Mouse (Mus musculus) embryonic stem cell, embryonic (primary cell): ENCODE data around the gene Eid2b.

ENCODE experiments used
- CTCF ChIA-PET, 4 experiments: fragments of 300-600 bp in 2 of 4; fragments of 350-600 bp in 2 of 4; sonication (Branson Sonifier 250); formaldehyde crosslinking; loops; one replicate each; lab custom pipeline; 2022; ENCODE audit warnings: inconsistent platforms in 2 of 4; lab: Charles Lee
- POLR2A ChIA-PET, 4 experiments: fragments of 300-600 bp in 2 of 4; fragments of 350-600 bp in 2 of 4; sonication (Branson Sonifier 250); formaldehyde crosslinking; loops; one replicate each; lab custom pipeline; 2022; ENCODE audit warnings: antibody characterized with exemption in 4 of 4, inconsistent platforms in 1 of 4; lab: Charles Lee

The Eid2b gene

DNA sequence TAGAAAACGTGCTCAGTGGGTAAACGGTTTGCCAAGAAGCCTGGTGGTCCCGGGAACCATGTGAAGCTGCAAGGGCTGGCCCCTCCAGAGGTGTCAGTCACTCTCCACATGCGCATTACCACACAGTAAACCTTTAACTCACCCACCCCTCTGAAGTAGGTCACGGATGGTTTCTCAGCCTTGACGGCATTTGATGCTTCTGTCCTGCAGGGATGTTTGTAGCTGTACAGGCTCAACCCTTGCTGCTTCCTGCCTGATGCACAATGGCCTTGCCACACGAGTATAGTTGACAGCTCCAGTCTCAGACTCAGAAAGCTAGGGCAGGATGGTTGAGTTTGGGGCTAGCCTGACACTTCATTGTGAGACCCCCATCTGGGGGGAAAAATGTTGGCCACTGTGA lies 3.1 kb downstream of the Eid2b start:
- CTCF ChIA-PET = interaction anchor here in 2 of 4 experiments (0.6 to 1.1 kb wide), 2 partner anchors 10 to 98 kb away, joined by 3 read pairs; partner anchors contain the start of gene Selenov (in 1 of the 2)
- POLR2A ChIA-PET = interaction anchor here in 2 of 4 experiments (0.7 to 1.6 kb wide), 4 partner anchors 9 to 673 kb away, joined by 3 to 5 read pairs (median 4); partner anchors contain the start of gene Selenov (in 1 of the 2)

DNA sequence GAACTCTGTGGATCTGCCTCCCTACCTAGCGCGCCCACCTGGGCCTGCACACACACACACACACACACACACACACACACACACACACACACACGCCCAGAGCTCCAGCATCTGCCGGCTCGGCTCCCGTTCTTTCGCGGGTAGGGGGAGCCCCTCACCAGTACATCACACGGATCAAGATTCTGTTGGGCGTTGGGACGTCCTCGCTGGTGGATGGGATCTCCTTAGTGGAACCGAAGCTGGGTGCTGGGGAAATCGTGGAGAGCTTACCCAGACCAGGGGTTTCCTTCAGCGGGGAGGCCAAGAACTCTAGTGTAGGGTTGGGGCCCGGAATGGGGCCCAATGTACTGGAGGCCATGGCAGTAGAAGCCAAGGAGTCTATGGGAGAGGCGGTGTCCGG lies 12.6 kb downstream of the Eid2b start:
- POLR2A ChIA-PET = interaction anchor here in 3 of 4 experiments (0.6 to 3.9 kb wide), 41 partner anchors 8 to 1902 kb away, joined by 3 to 22 read pairs (median 5); partner anchors contain the start of genes Med29 (in 3 of the 3), Dll3 (in 2 of the 3), Eid2b (in 2 of the 3) and Paf1 (in 2 of the 3)

DNA sequence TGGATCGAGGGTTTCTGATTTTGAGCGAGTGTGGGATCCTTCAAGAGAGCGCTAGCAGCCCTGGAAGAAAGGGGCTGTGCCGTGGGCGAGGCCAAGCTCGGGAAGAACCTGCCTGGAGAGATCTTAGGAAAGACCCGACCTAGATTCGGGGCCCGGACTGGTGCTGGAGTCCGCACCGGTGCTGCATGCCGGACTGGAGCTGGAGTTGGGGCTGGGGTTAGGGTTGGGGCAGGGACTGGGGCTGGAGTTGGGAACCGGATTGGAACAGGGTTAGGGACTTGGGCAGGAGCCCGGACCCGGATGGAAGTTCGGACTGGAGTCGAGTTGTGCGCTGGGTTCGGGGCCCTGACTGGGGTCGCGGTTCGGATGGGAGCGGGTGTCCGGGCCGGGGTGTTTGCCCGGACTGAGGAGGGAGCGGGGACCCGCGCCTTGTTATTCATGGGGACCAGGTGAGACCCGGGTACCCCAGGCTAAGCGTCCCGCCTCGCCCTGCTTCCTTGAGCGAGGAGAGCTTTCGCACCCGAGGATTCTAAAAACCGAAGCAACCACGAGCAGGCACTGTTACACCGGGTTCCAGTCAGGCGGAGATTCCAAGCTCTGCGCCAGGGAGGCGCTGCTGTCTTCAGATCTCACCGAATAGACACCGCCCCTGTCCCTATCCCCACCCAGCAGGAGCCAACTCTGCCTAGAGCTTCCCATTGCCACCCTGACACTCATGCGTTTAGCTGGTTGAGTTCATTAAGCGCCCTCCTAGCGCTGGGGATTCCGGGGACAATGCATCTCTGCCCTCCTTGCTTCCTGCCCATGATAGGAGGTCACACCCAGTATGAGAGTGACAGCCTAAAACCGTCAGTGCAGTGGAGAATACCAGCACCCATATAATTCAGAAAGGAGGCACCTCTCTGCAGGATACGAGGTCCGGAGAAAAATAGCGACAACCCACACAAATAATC lies 13.4 kb downstream of the Eid2b start, which contains the start of gene Selenov:
Gene Selenov, minus strand, starts transcription at position 549 of the 953 bp plus-strand sequence.
- CTCF ChIA-PET = interaction anchor here in 3 of 4 experiments (0.5 to 2.9 kb wide), 33 partner anchors 8 to 516 kb away, joined by 3 to 17 read pairs (median 4); partner anchors contain the start of genes Dll3 (in 2 of the 3), Eid2b (in 1 of the 3), Gmfg (in 1 of the 3) and Med29 (in 1 of the 3)
- POLR2A ChIA-PET = interaction anchor here (0.6 to 3.9 kb wide), 53 partner anchors 8 to 1901 kb away, joined by 3 to 22 read pairs (median 5); partner anchors contain the start of genes Eid2 (in 3 of the 4), Med29 (in 3 of the 4), Rps16 (in 3 of the 4) and Dll3 (in 2 of the 4)

More for the DNA sequence above, 12.6 kb downstream of the Eid2b start:
- CTCF ChIA-PET = interaction anchor here in 3 of 4 experiments (0.9 to 2.9 kb wide), 16 partner anchors 9 to 506 kb away, joined by 3 to 17 read pairs (median 7); partner anchors contain the start of genes Dll3 (in 2 of the 3), Eid2b (in 1 of the 3), Gmfg (in 1 of the 3) and Med29 (in 1 of the 3)

DNA sequence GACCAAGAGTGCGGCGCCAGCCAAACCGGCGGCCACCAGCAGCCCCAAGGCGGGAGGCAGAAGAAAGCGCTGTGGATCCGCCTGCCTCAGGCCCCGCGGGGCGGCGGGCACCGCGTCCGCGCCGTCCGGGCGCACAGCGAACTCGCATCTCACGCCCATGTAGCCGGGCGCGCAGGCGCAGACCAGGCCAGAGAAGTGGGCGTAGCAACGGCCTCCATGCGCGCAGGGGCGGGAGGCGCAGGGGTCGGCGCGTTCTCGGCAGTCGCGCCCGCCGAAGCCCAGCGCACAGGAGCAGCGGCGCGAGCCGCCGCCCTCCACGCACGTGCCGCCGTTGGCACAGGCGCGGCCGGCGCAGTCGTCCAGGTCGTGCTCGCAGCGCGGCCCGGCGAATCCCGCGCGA lies 16.9 kb downstream of the Eid2b start:
- CTCF ChIA-PET = interaction anchor here in 1 of 4 experiments (0.7 kb wide), 1 partner anchor 353 kb away, joined by 5 read pairs; no protein-coding TSS in a partner anchor

GRCm38 (mm10) chr7:28298837-28299625 lies 21.5 kb downstream of the Eid2b start:
- CTCF ChIA-PET = interaction anchor here (0.5 to 1.9 kb wide), 39 partner anchors 8 to 791 kb away, joined by 3 to 14 read pairs (median 3); partner anchors contain the start of genes Selenov (in 2 of the 4), Supt5 (in 2 of the 4), Dyrk1b (in 1 of the 4) and Eid2 (in 1 of the 4)
- POLR2A ChIA-PET = interaction anchor here in 3 of 4 experiments (0.6 to 3.8 kb wide), 21 partner anchors 8 to 316 kb away, joined by 3 to 29 read pairs (median 3); partner anchors contain the start of genes Selenov (in 3 of the 3), Rps16 (in 2 of the 3), Supt5 (in 2 of the 3) and Dyrk1b (in 1 of the 3)

More for the DNA sequence above, 16.9 kb downstream of the Eid2b start:
- POLR2A ChIA-PET = interaction anchor here in 2 of 4 experiments (0.7 to 1.6 kb wide), 4 partner anchors 28 to 56 kb away, joined by 3 to 7 read pairs (median 4); partner anchors contain the start of genes Rps16 (in 2 of the 2) and Supt5 (in 1 of the 2)

DNA sequence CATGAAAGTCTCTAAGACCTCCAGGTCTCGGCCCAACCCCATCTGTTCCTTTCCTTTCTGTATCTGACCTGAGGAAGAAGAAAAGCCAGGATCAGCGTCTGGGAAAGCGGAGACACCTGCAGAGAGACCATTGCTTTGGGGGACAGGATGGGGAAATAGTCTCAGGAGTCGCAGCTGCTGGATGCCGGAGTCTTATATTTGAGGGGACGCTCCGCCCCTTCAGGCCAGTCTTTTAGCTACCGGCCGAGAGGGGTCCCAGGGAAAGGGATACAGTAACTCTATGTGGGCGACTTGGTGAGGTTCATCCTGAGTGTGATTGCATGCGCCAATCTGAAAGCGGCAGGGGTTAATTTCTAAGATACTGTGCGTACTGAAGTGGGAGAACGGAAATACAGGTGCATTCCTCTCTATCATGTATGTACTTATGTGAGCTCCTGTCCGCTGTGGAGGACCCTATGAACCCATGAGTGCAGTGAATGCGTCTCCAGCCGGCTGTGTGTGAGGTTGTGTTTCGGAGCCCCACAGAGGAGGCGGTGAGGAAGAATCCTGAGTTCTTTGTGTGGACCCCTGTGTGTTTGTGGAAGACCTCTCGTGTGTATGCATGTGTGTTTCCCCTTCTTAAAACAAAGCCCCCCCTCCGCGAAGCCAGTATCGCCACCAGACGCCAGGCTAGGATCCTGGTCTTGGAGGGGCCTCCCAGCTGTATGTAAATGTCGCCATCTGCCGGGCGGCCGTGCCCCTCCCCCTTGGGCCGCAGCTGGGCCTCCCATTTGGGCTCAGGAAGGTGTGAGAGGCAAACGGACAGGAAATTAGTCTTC lies 24.3 kb downstream of the Eid2b start, which contains the start of gene Dll3:
Gene Dll3, minus strand, starts transcription at position 623 of the 818 bp plus-strand sequence.
- CTCF ChIA-PET = interaction anchor here in 3 of 4 experiments (0.6 to 3.4 kb wide), 16 partner anchors 11 to 409 kb away, joined by 3 to 17 read pairs (median 3); partner anchors contain the start of genes Selenov (in 2 of the 3), Eid2 (in 1 of the 3) and Supt5 (in 1 of the 3)
- POLR2A ChIA-PET = interaction anchor here in 3 of 4 experiments (0.6 to 5.1 kb wide), 39 partner anchors 9 to 944 kb away, joined by 3 to 29 read pairs (median 4); partner anchors contain the start of genes Rps16 (in 3 of the 3), Supt5 (in 3 of the 3), Eid2 (in 2 of the 3) and Med29 (in 2 of the 3)

DNA sequence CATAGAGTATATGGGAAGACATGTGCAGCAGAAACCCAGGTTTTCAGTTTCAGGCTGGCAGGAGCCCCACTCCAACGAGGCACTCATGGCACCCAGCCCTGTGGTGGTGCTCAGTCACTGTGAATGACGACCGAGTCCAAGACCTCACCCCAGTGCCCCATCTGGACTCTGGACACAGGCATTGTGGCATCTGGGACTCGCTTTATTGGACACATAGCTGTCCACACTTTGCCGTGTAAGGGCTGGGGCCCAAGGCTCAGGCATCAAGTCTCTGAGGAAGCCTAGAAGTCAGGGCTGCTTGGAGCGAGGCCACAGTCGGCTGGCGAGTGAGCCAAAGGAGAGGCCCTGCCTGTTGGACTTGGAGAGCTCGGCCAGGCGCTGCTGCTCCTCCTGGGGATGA lies 28.1 kb downstream of the Eid2b start:
- ChIA-PET CTCF (interaction anchor here in 1 of 4 experiments (0.9 kb wide), 1 partner anchor 18 kb away, joined by 3 read pairs; no protein-coding TSS in a partner anchor), POLR2A (interaction anchor here in 2 of 4 experiments (0.5 to 1.7 kb wide), 6 partner anchors 9 to 45 kb away, joined by 3 to 5 read pairs (median 3); partner anchors contain the start of genes Rps16 (in 1 of the 2) and Supt5 (in 1 of the 2))

- POLR2A ChIA-PET = interaction anchor here in 2 of 4 experiments (0.5 to 1.7 kb wide), 5 partner anchors 10 to 44 kb away, joined by 3 to 5 read pairs (median 3); partner anchors contain the start of gene Rps16 (in 1 of the 2)
Observed at GRCm38 (mm10) chr7:28306216-28306615, 28.7 kb downstream of the Eid2b start.

DNA sequence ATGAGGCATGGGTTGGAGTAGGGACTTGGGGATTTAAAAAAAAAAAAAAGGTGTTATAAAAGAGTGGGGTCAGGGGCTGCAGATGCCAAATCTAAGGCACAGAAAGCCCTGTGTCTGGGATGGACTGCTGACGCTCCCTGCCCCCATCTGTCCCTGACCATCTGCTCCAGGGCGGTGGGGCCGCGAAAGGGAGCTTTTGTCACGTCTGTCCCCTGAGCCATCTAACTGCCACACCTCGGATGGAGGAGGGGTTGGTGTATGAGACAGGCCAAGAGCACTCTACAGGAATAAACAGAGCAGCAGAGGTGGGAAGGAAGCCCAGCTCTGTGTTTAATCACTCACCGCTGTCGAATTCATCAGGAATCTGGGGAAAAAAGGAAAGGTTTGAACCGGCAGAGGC lies 32.2 kb downstream of the Eid2b start:
- POLR2A ChIA-PET = interaction anchor here in 2 of 4 experiments (0.5 to 2.2 kb wide), 9 partner anchors 8 to 127 kb away, joined by 3 to 11 read pairs (median 3); partner anchors contain the start of genes Dll3 (in 1 of the 2), Gmfg (in 1 of the 2) and Rps16 (in 1 of the 2)

More at GRCm38 (mm10) chr7:28306216-28306615, 28.7 kb downstream of the Eid2b start:
- CTCF ChIA-PET = no interaction called here

DNA sequence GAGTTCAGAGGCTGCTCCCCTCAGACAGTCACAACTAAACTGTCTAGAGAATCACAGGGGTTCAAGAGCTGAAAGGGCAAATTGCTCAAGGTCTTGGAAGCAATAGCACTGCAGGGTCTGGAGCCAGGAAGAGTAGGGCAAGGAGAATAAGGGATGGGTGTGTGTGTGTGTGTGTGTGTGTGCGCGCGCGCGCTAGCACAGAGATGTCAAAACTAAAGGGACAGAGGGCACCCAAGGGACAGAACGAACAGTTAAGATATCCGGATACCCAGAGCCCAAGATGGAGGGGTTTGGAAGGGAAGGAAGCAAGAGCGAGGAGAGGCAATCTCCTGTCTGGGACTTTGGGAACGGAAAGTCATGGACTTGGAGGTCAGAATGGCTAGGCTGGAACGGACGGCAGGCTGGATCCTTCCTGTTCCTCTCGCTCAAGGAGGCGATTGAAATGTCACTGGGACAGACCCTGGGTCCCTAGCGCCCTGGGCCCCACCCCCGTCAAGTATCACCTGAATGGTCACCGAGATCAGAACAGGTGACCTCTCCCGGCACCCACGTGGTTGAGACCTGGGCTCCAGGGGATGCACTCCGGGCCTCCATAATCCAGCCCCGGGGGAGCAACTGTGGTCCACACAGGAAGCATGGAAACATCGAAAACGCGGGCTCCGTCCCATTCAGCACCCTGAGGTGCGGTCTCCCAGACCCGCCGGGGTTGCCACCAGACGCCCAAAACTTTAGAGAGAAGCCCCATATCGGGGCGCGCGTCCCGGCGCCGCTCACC lies 33.8 kb downstream of the Eid2b start:
- ChIA-PET POLR2A (interaction anchor here in 2 of 4 experiments (1.0 to 5.3 kb wide), 5 partner anchors 26 to 64 kb away, joined by 3 to 36 read pairs (median 5); partner anchors contain the start of genes Rps16 (in 1 of the 2) and Supt5 (in 1 of the 2)), CTCF (interaction anchor here in 2 of 4 experiments (0.6 to 0.8 kb wide), 3 partner anchors 23 to 485 kb away, joined by 3 to 10 read pairs (median 5); no protein-coding TSS in a partner anchor)

More for the DNA sequence above, 32.2 kb downstream of the Eid2b start:
- CTCF ChIA-PET = no interaction called here

DNA sequence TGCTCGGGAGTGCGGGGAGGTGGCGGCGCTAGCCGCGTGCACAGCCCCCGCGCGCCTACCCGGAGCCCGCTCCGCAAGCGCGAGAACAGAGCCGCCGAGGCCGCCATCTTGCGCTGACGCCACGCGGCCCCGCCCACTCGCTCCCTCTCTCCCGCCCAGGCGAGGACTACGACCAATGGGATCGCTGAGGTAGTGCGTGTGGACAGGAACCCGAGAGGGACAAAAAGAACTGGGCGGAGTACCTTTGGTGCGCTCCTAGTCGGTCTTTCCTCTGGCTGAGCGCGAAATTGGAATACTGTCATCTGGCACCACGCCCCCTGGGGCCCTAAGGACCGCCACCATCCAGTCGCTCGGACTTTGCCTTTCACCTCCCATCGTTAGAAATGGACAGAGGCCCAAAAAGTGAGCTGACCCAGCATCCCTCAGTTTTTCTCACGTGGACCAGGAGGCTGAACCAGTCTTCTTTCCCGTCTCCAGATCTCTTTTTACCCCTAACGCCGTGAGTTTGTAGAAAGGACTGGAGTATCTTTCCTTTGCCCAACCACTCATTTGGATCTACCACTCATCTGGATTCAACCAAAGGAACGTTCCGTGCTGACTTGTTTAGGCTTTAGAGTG lies 34.5 kb downstream of the Eid2b start, which contains the start of gene Timm50:
Gene Timm50, minus strand, starts transcription at position 147 of the 618 bp plus-strand sequence.
- POLR2A ChIA-PET = interaction anchor here in 2 of 4 experiments (0.7 to 5.3 kb wide), 10 partner anchors 9 to 40 kb away, joined by 3 to 36 read pairs (median 4); partner anchors contain the start of genes Rps16 (in 2 of the 2), Selenov (in 2 of the 2), Dll3 (in 1 of the 2) and Supt5 (in 1 of the 2)
- CTCF ChIA-PET = no interaction called here

DNA sequence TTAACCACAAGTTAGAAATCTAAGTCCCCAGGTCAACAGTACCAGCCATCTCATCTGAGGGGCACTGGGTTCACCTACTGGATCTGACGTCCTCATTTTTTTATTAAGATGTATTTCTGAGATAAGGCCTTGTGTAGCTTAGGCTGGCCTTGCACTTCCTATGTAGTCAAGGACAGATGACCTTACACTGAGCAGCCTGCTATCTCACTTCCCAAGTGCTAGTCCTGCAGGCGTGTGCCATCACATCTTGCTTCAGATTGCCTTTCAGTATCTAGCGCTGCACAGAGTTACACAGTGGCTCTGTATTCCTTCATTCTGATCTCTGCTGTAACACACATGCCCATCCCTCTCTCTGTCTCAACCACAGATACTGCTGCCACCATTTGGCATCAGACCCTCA lies 40.5 kb downstream of the Eid2b start:
- ChIA-PET CTCF (no interaction called here), POLR2A (interaction anchor here in 2 of 4 experiments (0.9 to 2.0 kb wide), 6 partner anchors 9 to 21 kb away, joined by 3 to 12 read pairs (median 4); partner anchors contain the start of gene Supt5 (in 1 of the 2))

DNA sequence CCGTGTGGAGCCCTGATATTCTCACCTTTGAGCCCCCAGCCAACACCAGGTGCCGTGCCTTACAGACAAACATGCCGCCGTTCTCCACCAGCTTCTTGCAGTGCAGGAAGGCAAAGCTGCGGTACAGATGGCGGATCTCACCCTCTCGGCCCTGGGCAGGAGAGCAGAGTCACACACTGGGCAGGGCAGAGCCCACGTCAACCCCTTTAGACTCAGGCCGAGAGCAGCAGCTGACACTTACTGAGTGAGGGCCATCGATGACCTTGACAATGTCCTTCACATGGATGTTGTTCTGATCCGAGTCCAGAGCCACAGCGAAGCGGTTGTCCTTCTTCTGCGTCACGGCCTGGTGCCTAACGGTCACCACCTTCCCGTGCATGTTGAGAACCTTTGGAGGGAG lies 41.2 kb downstream of the Eid2b start:
- ChIA-PET CTCF (no interaction called here), POLR2A (interaction anchor here in 3 of 4 experiments (0.6 to 2.3 kb wide), 14 partner anchors 9 to 35 kb away, joined by 3 to 12 read pairs (median 4); partner anchors contain the start of genes Rps16 (in 2 of the 3), Dll3 (in 1 of the 3) and Supt5 (in 1 of the 3))
